Mouse (Mus musculus) layer of hippocampus, adult 11-12 months (tissue): ENCODE measurements around the gene Wdr54.
A peak's percentile ranks its signal among the peaks of the same experiment; 100 is the strongest.

Source experiments
- DNase-seq: peaks from one replicate; pipeline ENCODE4 v3.0.0; 2022; ENCODE audit warnings: low spot score

Wdr54 gene

GRCm38 (mm10) chr6:83127419-83127818, 28.8 kb downstream of the Wdr54 start:
- no peak for DNase-seq

- DNase-seq, result no peak
Measured at GRCm38 (mm10) chr6:83125331-83125730, 30.9 kb downstream of the Wdr54 start, which contains the start of gene Ino80b. Gene Ino80b, minus strand, starts transcription at chr6:83125431.

- DNase-seq, result peak; percentile 93
Measured at GRCm38 (mm10) chr6:83124851-83125312, 31.3 kb downstream of the Wdr54 start.

GRCm38 (mm10) chr6:83122961-83123360, 33.2 kb downstream of the Wdr54 start:
- DNase-seq, result no peak

GRCm38 (mm10) chr6:83121863-83122710, 34.1 kb downstream of the Wdr54 start:
- no peak for DNase-seq

GRCm38 (mm10) chr6:83120930-83121862, 35.0 kb downstream of the Wdr54 start, which contains the start of gene Wbp1:
Gene Wbp1, minus strand, starts transcription at chr6:83121559.
- peak; percentile 98 for DNase-seq

GRCm38 (mm10) chr6:83119734-83120051, 36.5 kb downstream of the Wdr54 start:
- peak; percentile 43 for DNase-seq

- no peak for DNase-seq
Measured at GRCm38 (mm10) chr6:83118825-83119733, 37.1 kb downstream of the Wdr54 start.

GRCm38 (mm10) chr6:83118369-83118768, 37.8 kb downstream of the Wdr54 start:
- no peak for DNase-seq

GRCm38 (mm10) chr6:83117616-83118015, 38.6 kb downstream of the Wdr54 start:
- DNase-seq, result no peak

GRCm38 (mm10) chr6:83117165-83117438, 39.1 kb downstream of the Wdr54 start:
- no peak for DNase-seq

GRCm38 (mm10) chr6:83116373-83117164, 39.6 kb downstream of the Wdr54 start:
- no peak for DNase-seq

- peak; percentile 33 for DNase-seq
Measured at GRCm38 (mm10) chr6:83115682-83116372, 40.4 kb downstream of the Wdr54 start.

GRCm38 (mm10) chr6:83115011-83115671, 41.1 kb downstream of the Wdr54 start, which contains the start of gene Mogs:
Gene Mogs, plus strand, starts transcription at chr6:83115496.
- peak; percentile 91 for DNase-seq

GRCm38 (mm10) chr6:83111510-83112136, 44.6 kb downstream of the Wdr54 start:
- no peak for DNase-seq

- DNase-seq, result peak; percentile 79
Measured at GRCm38 (mm10) chr6:83108762-83109668, 47.2 kb downstream of the Wdr54 start, which contains the start of gene Mrpl53. Gene Mrpl53, plus strand, starts transcription at chr6:83109040.

GRCm38 (mm10) chr6:83107566-83108400, 48.4 kb downstream of the Wdr54 start:
- DNase-seq, result peak; percentile 81
